Mouse (Mus musculus): Measurements from ENCODE around the gene Dpy19l3.

GRCm38 (mm10) chr7:35683409-35684122 is 70.7 kb downstream of the Dpy19l3 start:
- TF ChIP-seq POLR2A (IDR thresholded peaks at IDR 0.05; ENCODE audit: borderline replicate concordance, low read depth, low read length) (no peak), CTCF (IDR thresholded peaks at IDR 0.05; ENCODE audit: low read depth, low read length) (no peak)

Data from bone marrow macrophage, adult 2 months (primary cell).